In the genomic region with DNA sequence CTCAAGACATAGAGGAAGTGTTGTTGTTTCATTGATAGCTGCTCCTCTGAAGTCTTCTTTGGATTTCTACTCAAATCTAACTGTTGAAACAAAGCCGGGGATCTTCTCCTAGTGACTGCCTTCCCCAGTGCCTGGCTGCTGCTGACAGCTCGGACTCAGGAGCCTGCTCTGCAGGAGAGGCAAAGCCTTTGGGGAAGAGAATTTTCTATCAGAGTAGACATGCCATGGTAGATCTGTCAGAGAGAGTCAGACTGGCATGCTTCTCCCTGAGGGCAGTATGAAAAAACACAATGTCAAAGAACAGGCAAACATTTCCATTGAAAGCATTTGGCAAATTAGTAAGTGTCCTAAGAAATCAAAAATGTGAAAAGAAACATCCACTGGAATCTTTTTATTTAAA, we compare ENCODE assay signal across 26 mouse cellular contexts. TPM values are rescaled to one million over a fixed set of nuclear protein-coding genes. Genes with fewer than 3 reads are reported as not detected.
"Had no signal": no experiment of that assay in that cellular context is flagged by ENCODE, and none has a peak within 500 bp of the region (broad histone marks: within the 10 kb centered on the region; RNA-seq: fewer than 3 reads in every experiment).

No protein-coding gene starts in this region.

- H3K4me1 ChIP-seq: heart, embryonic 12.5 days; hindbrain, embryonic 13.5 days; hindbrain, embryonic 15.5 days; intestine, embryonic 15.5 days; limb, embryonic 10.5 days; limb, embryonic 12.5 days; liver, embryonic 13.5 days had no signal

- H3K36me3 ChIP-seq: heart, embryonic 12.5 days; hindbrain, embryonic 13.5 days; hindbrain, embryonic 15.5 days; intestine, embryonic 15.5 days; limb, embryonic 10.5 days; limb, embryonic 12.5 days; liver, embryonic 13.5 days had no signal

- H3K9ac ChIP-seq: heart, embryonic 12.5 days; hindbrain, embryonic 13.5 days; hindbrain, embryonic 15.5 days; intestine, embryonic 15.5 days; limb, embryonic 12.5 days; liver, embryonic 13.5 days had no signal

- H3K9me3 ChIP-seq: heart, embryonic 12.5 days; hindbrain, embryonic 13.5 days; hindbrain, embryonic 15.5 days; intestine, embryonic 15.5 days; limb, embryonic 10.5 days; limb, embryonic 12.5 days; liver, embryonic 13.5 days had no signal

- H3K4me3 ChIP-seq: heart, adult 2 months; heart, embryonic 12.5 days; hindbrain, embryonic 13.5 days; hindbrain, embryonic 15.5 days; intestine, embryonic 15.5 days; layer of hippocampus, adult 2 months; left cerebral cortex, adult 2 months; limb, embryonic 10.5 days; limb, embryonic 12.5 days; liver, embryonic 13.5 days had no signal

- H3K27ac ChIP-seq: heart, adult 2 months; hindbrain, embryonic 13.5 days; hindbrain, embryonic 15.5 days; intestine, embryonic 15.5 days; layer of hippocampus, adult 2 months; left cerebral cortex, adult 2 months; limb, embryonic 10.5 days; limb, embryonic 12.5 days; liver, embryonic 13.5 days had no signal

- H3K4me2 ChIP-seq: heart, embryonic 12.5 days; hindbrain, embryonic 13.5 days; hindbrain, embryonic 15.5 days; intestine, embryonic 15.5 days; limb, embryonic 12.5 days; liver, embryonic 11.5 days; liver, embryonic 13.5 days had no signal

- H3K27me3 ChIP-seq: heart, embryonic 12.5 days; hindbrain, embryonic 13.5 days; hindbrain, embryonic 15.5 days; intestine, embryonic 15.5 days; limb, embryonic 12.5 days; liver, embryonic 13.5 days had no signal

- ATAC-seq: inflammation-experienced regulatory T-cells, adult 6 months; intestine, embryonic 15.5 days; intestine, postnatal 0 days had no signal

- DNase-seq: gastrocnemius, postnatal 14 days; gastrocnemius, postnatal 36 days; heart, adult 11 months; heart, adult 2 months; heart, postnatal 10 days; heart, postnatal 4 days; kidney, adult 18-20 months; kidney, adult 8-10 months; kidney, postnatal 10 days; kidney, postnatal 25 days; kidney, postnatal 4 days; liver; liver, embryonic 13.5 days had no signal

RNA-seq across cellular contexts. Expression of gene Gpr37, which starts 9.4 kb away (rescaled TPM):
- total RNA-seq: gastrocnemius, adult 8-10 months; gastrocnemius, postnatal 36 days; heart, adult 2 months had no signal
- polyA plus RNA-seq: gonadal fat pad, adult 2 months; inflammation-experienced regulatory T-cells, adult 6 months had no signal
